Mouse (Mus musculus): ENCODE data around the gene Zfp68. TPM values are rescaled to one million over a fixed set of nuclear protein-coding genes. Genes with fewer than 3 reads are reported as not detected.

The Zfp68 gene
- 42.5 and 46.6 TPM in 2 replicates for total RNA-seq (2014; rRNA removed)
- polyA plus RNA-seq (2015; fragmentation: Nextera tagmentation; extraction: Ambion mirVana), result 40.1 and 45.8 TPM in 2 replicates

DNA sequence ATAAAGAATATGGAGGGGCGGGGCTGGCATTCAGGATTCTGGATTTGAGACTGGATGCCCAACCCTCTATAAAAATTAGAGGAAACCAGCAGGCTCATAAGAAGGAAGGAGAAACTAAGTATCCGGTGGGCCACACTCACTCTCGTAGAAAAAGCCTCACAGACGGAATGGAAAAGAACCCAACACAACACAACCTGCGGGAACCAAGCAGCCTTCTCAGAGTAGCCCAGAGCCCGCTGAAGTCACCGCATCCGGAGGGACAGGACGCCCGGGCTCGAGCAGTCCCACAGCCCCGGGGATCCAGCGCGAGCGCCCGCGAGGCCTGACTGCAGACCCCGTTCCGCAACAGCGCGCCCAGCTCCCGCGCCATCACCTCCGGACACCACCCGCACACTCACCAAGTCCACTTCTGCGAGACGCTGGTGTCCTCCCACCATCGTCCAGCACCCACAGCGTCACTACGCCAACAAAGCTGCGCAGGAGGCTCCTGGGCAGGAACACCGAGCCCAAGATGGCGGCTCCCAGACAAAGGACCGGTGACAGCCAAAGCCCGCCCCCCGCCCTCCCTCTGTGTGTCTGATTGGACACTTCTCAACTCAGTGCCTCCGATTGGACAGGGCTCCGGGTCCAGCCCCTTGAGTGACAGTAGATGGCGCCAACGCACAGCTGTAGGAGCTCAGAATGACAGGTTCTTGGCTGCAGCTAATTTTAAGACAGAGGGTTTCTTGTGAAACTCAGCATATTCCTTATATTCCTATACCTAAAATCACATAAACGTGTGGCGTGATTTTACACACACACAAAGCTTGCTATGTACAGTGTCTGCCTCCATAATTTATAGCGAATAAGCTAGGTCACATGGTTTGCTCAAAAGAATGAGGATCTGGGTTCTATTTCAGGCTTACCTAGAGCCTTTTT lies at the start of gene Zfp68:
Gene Zfp68, minus strand, starts transcription at position 551 of the 918 bp plus-strand sequence.
- DNase-seq (ENCODE audit: low spot score) (peak; percentile 99), ATAC-seq (ENCODE audit: low FRiP score) (peak; percentile 97)
- Histone ChIP-seq H3K27ac (ENCODE audit: low read depth, low read length) (peak within 1 kb of the TSS; percentile 97), H3K9me3 (ENCODE audit: low read length) (peaks cover 15% of the 10 kb centered on the region; the same call in 1 of the 2 replicates), H3K4me1 (ENCODE audit: insufficient read depth, low read length) (peaks cover 7% of the 10 kb centered on the region), H3K9ac (replicated peaks; ENCODE audit: low read length, poor library complexity, severe bottlenecking) (peak within 1 kb of the TSS; percentile 97), H3K36me3 (ENCODE audit: insufficient read depth, low read length) (peaks cover 25% of the 10 kb centered on the region), H3K27me3 (ENCODE audit: insufficient read depth, low read length) (no peaks in the 10 kb centered on the region), H3K4me2 (ENCODE audit: low read depth, low read length, poor library complexity, severe bottlenecking) (peak within 1 kb of the TSS; percentile 43), H3K4me3 (ENCODE audit: low read depth, low read length) (peak within 1 kb of the TSS; percentile 77)
- TF ChIP-seq CTCF (IDR thresholded peaks at IDR 0.05), result peak; percentile 64
- under 1% methylated on average over 42 of the region's 43 CpGs for WGBS

- DNase-seq (ENCODE audit: low spot score) (peak; percentile 80), ATAC-seq (ENCODE audit: low FRiP score) (peak; percentile 27; the same call in 1 of the 2 replicates)
- H3K4me1 ChIP-seq (ENCODE audit: insufficient read depth, low read length), result no peaks in the 10 kb centered on the region
- WGBS, result 12% methylated on average over 5 of the region's 5 CpGs
- H3K9ac ChIP-seq (replicated peaks; ENCODE audit: low read length, poor library complexity, severe bottlenecking), result no peak overlapping the region
- no peak overlapping the region for H3K4me2 ChIP-seq (ENCODE audit: low read depth, low read length, poor library complexity, severe bottlenecking)
- no peaks in the 10 kb centered on the region for H3K27me3 ChIP-seq (ENCODE audit: insufficient read depth, low read length)
- no peak overlapping the region for H3K4me3 ChIP-seq (ENCODE audit: low read depth, low read length)
- H3K36me3 ChIP-seq (ENCODE audit: insufficient read depth, low read length), result no peaks in the 10 kb centered on the region
- H3K9me3 ChIP-seq (ENCODE audit: low read length), result no peaks in the 10 kb centered on the region
- peak; percentile 95 for TF ChIP-seq CTCF (IDR thresholded peaks at IDR 0.05)
- no peak overlapping the region for H3K27ac ChIP-seq (ENCODE audit: low read depth, low read length)
These were observed 39.4 kb upstream of the Zfp68 start for GRCm38 (mm10) chr5:138658922-138659321.

DNA sequence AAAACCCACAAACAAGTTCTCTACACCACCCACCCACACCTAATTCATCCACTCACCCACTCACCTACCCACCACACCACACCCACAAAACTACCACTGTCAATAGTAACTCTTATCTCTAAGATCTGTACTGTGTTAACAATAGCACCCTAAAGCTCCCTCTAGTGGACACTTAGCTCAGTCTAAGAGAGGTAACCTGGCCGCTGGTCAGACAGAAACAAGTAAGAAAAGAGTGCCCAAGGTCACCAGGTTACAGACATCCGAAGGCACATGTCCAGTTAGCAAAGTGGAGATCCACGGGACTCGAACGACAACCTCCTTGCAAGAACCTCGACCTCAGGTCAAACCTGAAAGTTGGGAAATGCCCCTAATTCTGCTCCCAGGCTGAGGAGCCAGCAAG lies 38.3 kb upstream of the Zfp68 start:
- H3K4me3 ChIP-seq (ENCODE audit: low read depth, low read length), result no peak overlapping the region
- H3K4me2 ChIP-seq (ENCODE audit: low read depth, low read length, poor library complexity, severe bottlenecking), result no peak overlapping the region
- peak; percentile 78 for DNase-seq (ENCODE audit: low spot score)
- H3K9ac ChIP-seq (replicated peaks; ENCODE audit: low read length, poor library complexity, severe bottlenecking), result no peak overlapping the region
- no peaks in the 10 kb centered on the region for H3K9me3 ChIP-seq (ENCODE audit: low read length)
- H3K27ac ChIP-seq (ENCODE audit: low read depth, low read length), result no peak overlapping the region
- H3K4me1 ChIP-seq (ENCODE audit: insufficient read depth, low read length), result no peaks in the 10 kb centered on the region
- no peaks in the 10 kb centered on the region for H3K27me3 ChIP-seq (ENCODE audit: insufficient read depth, low read length)
- ATAC-seq (ENCODE audit: low FRiP score), result no peak
- TF ChIP-seq CTCF (IDR thresholded peaks at IDR 0.05), result peak; percentile 82
- H3K36me3 ChIP-seq (ENCODE audit: insufficient read depth, low read length), result no peaks in the 10 kb centered on the region
- WGBS, result 35% methylated on average over 6 of the region's 6 CpGs

DNA sequence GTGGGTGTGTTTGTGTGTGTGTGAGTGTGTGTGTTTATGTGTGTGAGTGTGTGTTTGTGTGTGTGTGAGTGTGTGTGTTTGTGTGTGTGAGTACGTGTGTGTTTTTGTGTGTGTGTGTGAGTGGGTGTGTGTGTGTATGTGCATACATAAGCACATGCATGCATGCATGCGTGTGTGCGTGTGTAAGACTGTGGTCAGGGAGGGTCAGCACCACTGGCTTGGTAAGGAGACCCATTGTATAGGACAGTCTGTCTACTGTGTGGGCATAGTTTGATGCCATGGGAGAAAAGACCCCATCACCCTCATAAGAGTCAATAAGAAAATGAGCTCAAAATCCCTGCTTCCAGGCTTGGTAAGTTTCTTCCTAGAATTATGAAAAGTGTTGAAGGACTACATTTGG lies 37.8 kb upstream of the Zfp68 start:
- DNase-seq (ENCODE audit: low spot score) (no peak), ATAC-seq (ENCODE audit: low FRiP score) (no peak)
- H3K4me2 ChIP-seq (ENCODE audit: low read depth, low read length, poor library complexity, severe bottlenecking), result no peak overlapping the region
- no peak overlapping the region for H3K9ac ChIP-seq (replicated peaks; ENCODE audit: low read length, poor library complexity, severe bottlenecking)
- no peaks in the 10 kb centered on the region for H3K4me1 ChIP-seq (ENCODE audit: insufficient read depth, low read length)
- 93% methylated on average over 3 of the region's 3 CpGs for WGBS
- TF ChIP-seq CTCF (IDR thresholded peaks at IDR 0.05), result no peak
- no peaks in the 10 kb centered on the region for H3K27me3 ChIP-seq (ENCODE audit: insufficient read depth, low read length)
- no peak overlapping the region for H3K4me3 ChIP-seq (ENCODE audit: low read depth, low read length)
- no peak overlapping the region for H3K27ac ChIP-seq (ENCODE audit: low read depth, low read length)
- H3K9me3 ChIP-seq (ENCODE audit: low read length), result no peaks in the 10 kb centered on the region
- H3K36me3 ChIP-seq (ENCODE audit: insufficient read depth, low read length), result no peaks in the 10 kb centered on the region

DNA sequence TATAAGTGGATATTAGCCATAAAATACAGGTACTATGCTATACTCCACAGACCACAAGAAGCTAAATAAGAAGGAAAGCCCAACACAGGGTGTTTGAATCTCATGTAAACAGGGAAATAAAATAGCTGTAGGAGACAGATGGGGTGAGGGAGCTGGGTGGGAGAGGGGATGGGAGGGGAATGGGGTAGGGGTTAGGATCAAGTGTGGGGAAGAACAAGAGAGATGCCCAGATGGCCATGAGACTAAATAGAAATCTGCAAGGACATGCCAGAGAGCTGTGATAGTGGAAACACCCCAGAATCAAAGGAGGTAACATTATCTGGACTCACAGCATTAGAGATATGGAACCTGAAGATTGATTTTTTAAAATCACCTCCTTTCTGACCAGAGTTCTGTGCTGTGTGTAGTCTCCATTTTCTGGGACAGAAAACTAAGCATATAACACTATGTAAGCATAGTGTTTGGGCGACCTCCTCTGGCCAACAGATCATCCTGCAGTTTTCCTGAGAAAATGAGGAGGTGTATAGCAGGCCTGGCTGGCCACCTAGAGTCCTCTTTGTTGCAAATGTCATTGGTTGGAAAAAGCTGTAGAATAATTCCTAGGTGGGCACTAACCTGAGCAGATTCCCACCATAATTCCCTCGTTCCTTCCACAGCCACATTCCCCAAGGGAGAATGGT lies 37.1 kb upstream of the Zfp68 start:
- ATAC-seq (ENCODE audit: low FRiP score), result peak; percentile 75; the same call in 1 of the 2 replicates
- WGBS, result 14% methylated on average over 2 of the region's 2 CpGs
- Histone ChIP-seq H3K4me3 (ENCODE audit: low read depth, low read length) (no peak overlapping the region), H3K27me3 (ENCODE audit: insufficient read depth, low read length) (no peaks in the 10 kb centered on the region), H3K4me2 (ENCODE audit: low read depth, low read length, poor library complexity, severe bottlenecking) (no peak overlapping the region), H3K27ac (ENCODE audit: low read depth, low read length) (no peak overlapping the region), H3K9me3 (ENCODE audit: low read length) (no peaks in the 10 kb centered on the region), H3K9ac (replicated peaks; ENCODE audit: low read length, poor library complexity, severe bottlenecking) (no peak overlapping the region), H3K36me3 (ENCODE audit: insufficient read depth, low read length) (no peaks in the 10 kb centered on the region), H3K4me1 (ENCODE audit: insufficient read depth, low read length) (no peaks in the 10 kb centered on the region)
- peak; percentile 80 for DNase-seq (ENCODE audit: low spot score)
- peak; percentile 94 for TF ChIP-seq CTCF (IDR thresholded peaks at IDR 0.05)
